Mouse (Mus musculus) liver, adult 2 months (tissue): ENCODE results near the gene Hspb11. TPM values are rescaled to one million over a fixed set of nuclear protein-coding genes. Genes with fewer than 3 reads are reported as not detected.
A peak's percentile ranks its signal among the peaks of the same experiment; 100 is the strongest.

Experiments
- DNase-seq: peaks from one replicate; pipeline ENCODE4 v3.0.0-alpha.2; 2011; ENCODE audit warnings: low read depth, low spot score; ENCODE audit errors: extremely low read depth
- H3K27ac ChIP-seq: fragments of 200-500 bp; replicated peaks from 2 replicates; pipeline ENCODE4 v1.5.1; 2012; ENCODE audit warnings: low read depth, mild to moderate bottlenecking, control low read depth, inconsistent platforms, low read length; ENCODE audit not compliant: insufficient read depth
- H3K27me3 ChIP-seq: fragments of 200-500 bp; 2 replicates; pipeline ENCODE4 v1.6.1; 2012; ENCODE audit warnings: mild to moderate bottlenecking, moderate library complexity, low read length, inconsistent platforms; ENCODE audit not compliant: control insufficient read depth, insufficient read depth
- H3K36me3 ChIP-seq: fragments of 200-500 bp; 2 replicates; pipeline ENCODE4 v1.6.1; 2012; ENCODE audit warnings: low read length, inconsistent platforms; ENCODE audit not compliant: control insufficient read depth, insufficient read depth
- H3K4me1 ChIP-seq: fragments of 200-500 bp; 2 replicates; pipeline ENCODE4 v1.6.1; 2011; ENCODE audit warnings: low read length; ENCODE audit not compliant: control insufficient read depth, insufficient read depth
- H3K4me3 ChIP-seq: fragments of 200-500 bp; 2 replicates; pipeline ENCODE4 v1.5.1; 2011; ENCODE audit warnings: low read depth, mild to moderate bottlenecking, control low read depth, low read length, moderate library complexity; ENCODE audit not compliant: insufficient read depth
- H3K79me2 ChIP-seq: fragments of 200-500 bp; 2 replicates; pipeline ENCODE4 v1.6.1; 2012; ENCODE audit warnings: inconsistent platforms, mild to moderate bottlenecking, low read length, moderate library complexity; ENCODE audit not compliant: control insufficient read depth, insufficient read depth
- H3K9ac ChIP-seq: fragments of 200-500 bp; 2 replicates; pipeline ENCODE4 v1.6.1; 2012; ENCODE audit warnings: low read depth, mild to moderate bottlenecking, control low read depth, inconsistent platforms, low read length
- CTCF ChIP-seq: fragments of 200-500 bp; IDR thresholded peaks from 2 replicates; pipeline ENCODE4 v1.5.1; 2011; ENCODE audit warnings: low read depth, low read length, control low read depth
- POLR2A ChIP-seq: fragments of 200-500 bp; IDR thresholded peaks from 2 replicates; pipeline ENCODE4 v1.6.1; 2011; ENCODE audit warnings: low read length, control low read depth; ENCODE audit not compliant: insufficient read depth; ENCODE audit errors: extremely low read depth
- WGBS: fragments of 180-500 bp; shearing (Covaris S2); methylation state at CpG from one replicate; pipeline ENCODE4 v1.1.7; 2018; 5-methylcytosine and 5-hydroxymethylcytosine counted together
- polyA plus RNA-seq: library from polyadenylated mRNA; depleted of rRNA; stranded (reverse); fragments of >200 nt; gene quantifications from 2 replicates; pipeline ENCODE4 v1.2.3, GENCODE M21; 2012
- total RNA-seq: library from RNA; depleted of rRNA; stranded (reverse); fragments of >200 nt; gene quantifications from 2 replicates; pipeline ENCODE4 v1.2.3, GENCODE M21; 2014

The Hspb11 gene
- total and polyA plus RNA-seq, 2 experiments, result 2.0 to 10.2 TPM

GRCm38 (mm10) chr4:107238253-107238652 lies 15.1 kb upstream of the Hspb11 start:
- no peak overlapping the region for H3K27ac ChIP-seq
- H3K4me1 ChIP-seq, result no peaks in the 10 kb centered on the region
- DNase-seq, result no peak
- peaks cover 37% of the 10 kb centered on the region for H3K36me3 ChIP-seq
- no peaks in the 10 kb centered on the region for H3K79me2 ChIP-seq
- no peak overlapping the region for H3K4me3 ChIP-seq
- no peak for TF ChIP-seq POLR2A
- WGBS, result 87% methylated on average over 2 of the region's 2 CpGs
- no peaks in the 10 kb centered on the region for H3K27me3 ChIP-seq
- H3K9ac ChIP-seq, result no peak overlapping the region

GRCm38 (mm10) chr4:107240196-107240595 lies 13.2 kb upstream of the Hspb11 start:
- no peaks in the 10 kb centered on the region for H3K79me2 ChIP-seq
- H3K9ac ChIP-seq, result no peak overlapping the region
- DNase-seq, result peak; percentile 48
- no peak for TF ChIP-seq CTCF
- no peak for TF ChIP-seq POLR2A
- H3K4me1 ChIP-seq, result peaks cover 3% of the 10 kb centered on the region
- no peak overlapping the region for H3K4me3 ChIP-seq
- no peaks in the 10 kb centered on the region for H3K27me3 ChIP-seq
- no peak overlapping the region for H3K27ac ChIP-seq
- peaks cover 30% of the 10 kb centered on the region for H3K36me3 ChIP-seq
- 65% methylated on average over 6 of the region's 6 CpGs for WGBS

DNA sequence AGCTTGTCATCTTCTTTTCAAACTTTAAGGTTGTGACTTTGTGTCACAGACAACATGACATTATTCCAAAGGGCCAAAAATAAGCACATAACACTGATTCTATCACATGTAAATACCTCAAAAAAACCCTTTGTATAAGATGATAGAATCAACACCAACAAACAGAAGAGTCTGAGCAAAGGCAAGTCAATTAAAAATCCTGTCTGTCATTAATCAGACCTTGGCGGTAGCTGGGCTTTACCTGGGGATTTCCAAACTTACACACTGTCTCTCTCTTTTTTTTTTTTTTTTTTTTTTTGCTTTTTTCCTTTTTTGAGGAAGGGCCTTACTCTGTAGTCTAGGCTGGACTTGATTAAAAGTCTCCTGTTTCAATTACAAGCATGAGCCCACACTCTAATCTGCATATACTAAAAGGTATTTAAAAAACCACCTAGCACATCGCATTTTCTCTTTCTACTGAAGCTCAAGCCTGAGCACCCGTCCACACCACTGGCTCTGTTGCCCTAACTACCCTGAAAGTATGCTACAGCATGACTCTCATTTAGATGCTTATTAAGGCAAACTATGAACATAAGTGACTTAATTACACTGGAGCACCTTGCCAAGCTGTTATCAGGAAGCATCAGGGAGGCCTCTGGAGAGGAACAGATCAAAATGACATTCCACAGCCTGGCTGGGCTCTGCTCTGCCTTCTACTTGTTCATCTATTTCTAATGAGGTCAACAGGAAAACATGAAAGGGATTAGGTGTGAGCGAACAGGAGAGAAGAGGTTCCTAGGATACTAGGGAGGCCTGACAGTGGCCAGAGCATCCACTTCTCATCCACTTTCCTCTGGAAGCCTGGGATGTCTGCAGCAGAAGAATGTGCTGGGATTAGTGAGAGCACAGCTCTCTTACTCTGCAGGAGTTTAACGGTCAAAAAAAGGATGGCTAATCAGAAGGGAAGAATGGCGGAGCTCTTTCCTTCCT lies 9.7 kb upstream of the Hspb11 start:
- Histone ChIP-seq H3K79me2 (no peaks in the 10 kb centered on the region), H3K27me3 (no peaks in the 10 kb centered on the region), H3K36me3 (peaks cover 15% of the 10 kb centered on the region; the same call in 1 of the 2 replicates), H3K4me1 (peaks cover 16% of the 10 kb centered on the region), H3K27ac (no peak overlapping the region), H3K9ac (no peak overlapping the region), H3K4me3 (no peak overlapping the region)
- 78% methylated on average over 6 of the region's 6 CpGs for WGBS
- DNase-seq, result no peak
- no peak for TF ChIP-seq POLR2A
- TF ChIP-seq CTCF, result no peak

DNA sequence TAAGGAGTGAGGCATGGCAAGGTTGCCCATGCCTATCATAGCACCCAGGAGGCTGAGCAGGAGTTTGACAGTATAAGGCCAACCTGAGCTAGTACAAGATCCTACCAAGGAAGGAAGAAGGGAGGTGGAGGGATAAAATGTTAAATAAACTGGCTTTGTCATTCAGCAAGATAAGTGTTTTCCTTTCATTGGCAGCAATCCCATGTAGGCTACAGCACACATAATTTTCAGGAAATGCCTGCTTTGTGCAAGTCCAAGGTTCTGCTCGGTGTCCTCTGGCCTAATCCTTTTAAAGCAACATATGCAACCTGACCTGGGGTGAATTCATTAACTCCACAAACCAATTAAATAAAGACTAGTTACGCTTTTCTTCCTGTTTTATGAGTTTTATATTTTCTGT lies 8.0 kb upstream of the Hspb11 start:
- H3K4me3 ChIP-seq, result no peak overlapping the region
- no peak for TF ChIP-seq CTCF
- no peak for TF ChIP-seq POLR2A
- DNase-seq, result peak; percentile 84
- peaks cover 5% of the 10 kb centered on the region; the same call in 1 of the 2 replicates for H3K36me3 ChIP-seq
- peak overlapping the region; percentile 54 for H3K27ac ChIP-seq
- H3K4me1 ChIP-seq, result peaks cover 22% of the 10 kb centered on the region
- 6% methylated on average over 2 of the region's 2 CpGs for WGBS
- no peak overlapping the region for H3K9ac ChIP-seq
- H3K27me3 ChIP-seq, result no peaks in the 10 kb centered on the region
- H3K79me2 ChIP-seq, result peaks cover 7% of the 10 kb centered on the region; the same call in 1 of the 2 replicates

DNA sequence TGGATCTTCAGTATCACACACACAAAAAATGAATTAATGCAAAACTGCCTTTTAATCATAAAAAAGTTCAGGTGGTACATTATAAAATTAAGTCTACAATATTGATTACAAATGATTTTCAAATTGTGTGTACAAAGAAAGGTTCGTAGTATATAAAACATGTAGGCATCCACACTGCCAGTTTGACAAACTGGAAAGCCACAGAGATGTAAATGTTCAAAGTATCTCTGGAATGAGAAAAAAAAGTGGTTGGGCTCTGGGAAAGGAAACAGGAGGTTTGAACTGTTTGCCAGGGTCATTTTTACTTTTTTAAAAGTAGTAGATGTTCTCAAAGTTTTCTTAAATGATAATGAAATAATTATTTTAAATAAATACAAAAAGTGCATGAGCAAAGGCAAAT lies 7.4 kb upstream of the Hspb11 start:
- WGBS, result 13% methylated on average over 1 of the region's 1 CpGs
- Histone ChIP-seq H3K27ac (no peak overlapping the region), H3K4me1 (peaks cover 22% of the 10 kb centered on the region), H3K4me3 (no peak overlapping the region), H3K27me3 (no peaks in the 10 kb centered on the region), H3K9ac (no peak overlapping the region), H3K36me3 (no peaks in the 10 kb centered on the region; the same call in 1 of the 2 replicates), H3K79me2 (peaks cover 7% of the 10 kb centered on the region; the same call in 1 of the 2 replicates)
- TF ChIP-seq POLR2A, result no peak
- TF ChIP-seq CTCF, result no peak
- DNase-seq, result no peak

DNA sequence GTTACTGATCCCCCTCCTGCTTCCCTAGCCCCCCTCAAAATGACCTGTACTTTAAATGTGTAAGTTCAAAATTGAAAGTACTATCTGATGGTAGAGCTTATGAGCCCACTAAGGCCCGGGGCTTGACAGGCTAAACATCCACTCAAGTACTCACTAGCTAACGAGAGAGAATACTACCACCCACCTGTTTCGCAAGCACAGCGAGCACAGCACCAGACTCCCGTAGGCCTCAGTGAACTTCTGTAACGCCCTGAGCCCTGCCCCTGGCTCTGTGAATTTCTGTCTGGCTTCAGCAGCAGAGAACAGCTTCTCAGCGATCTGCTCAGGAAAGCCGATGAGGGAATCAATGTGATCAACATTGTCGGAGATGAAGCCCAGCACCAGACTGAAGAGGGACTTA lies 6.3 kb upstream of the Hspb11 start:
- TF ChIP-seq POLR2A (no peak), CTCF (no peak)
- no peaks in the 10 kb centered on the region; the same call in 1 of the 2 replicates for H3K36me3 ChIP-seq
- H3K27me3 ChIP-seq, result no peaks in the 10 kb centered on the region
- H3K79me2 ChIP-seq, result peaks cover 7% of the 10 kb centered on the region; the same call in 1 of the 2 replicates
- H3K4me1 ChIP-seq, result peaks cover 24% of the 10 kb centered on the region
- H3K9ac ChIP-seq, result peak overlapping the region; percentile 48
- peak overlapping the region; percentile 88 for H3K27ac ChIP-seq
- peak; percentile 91 for DNase-seq
- WGBS, result 19% methylated on average over 9 of the region's 9 CpGs
- H3K4me3 ChIP-seq, result no peak overlapping the region; the same call in 1 of the 2 replicates
